In genomic region chr11:33919826-33920225, GRCm38 (mm10) we compare ENCODE assay signal across 25 mouse cellular contexts. TPM values are rescaled to one million over a fixed set of nuclear protein-coding genes. Genes with fewer than 3 reads are reported as not detected.
DNase-seq lines count a peak whose midpoint lies in the region; ATAC-seq and TF ChIP-seq lines count a peak whose summit lies in the region.
"Had no signal": no experiment of that assay in that cellular context is flagged by ENCODE, and none has a peak within 500 bp of the region (broad histone marks: within the 10 kb centered on the region; RNA-seq: fewer than 3 reads in every experiment).

No protein-coding gene starts in this region.

- 24% methylated on average over 7 of the region's 7 CpGs for WGBS in thymus, adult 2 months

- H3K4me3 ChIP-seq in thymus, adult 2 months (ENCODE audit: control insufficient read depth, insufficient read depth, low read length) = no peak overlapping the region
- H3K4me3 ChIP-seq: embryonic facial prominence, embryonic 12.5 days; embryonic facial prominence, embryonic 15.5 days; heart, adult 2 months; heart, embryonic 10.5 days; heart, embryonic 13.5 days; hindbrain, embryonic 12.5 days; hindbrain, embryonic 15.5 days had no signal

- peak; percentile 51 for ATAC-seq in CD4-positive, CD25-positive, alpha-beta regulatory T cell, adult 4 months
- peak; percentile 21; the same call in 1 of the 2 replicates for ATAC-seq in megakaryocyte, adult 5-6 weeks (ENCODE audit: poor library complexity, severe bottlenecking)
- ATAC-seq: forebrain, embryonic 14.5 days; forebrain, postnatal 0 days had no signal

- no peaks in the 10 kb centered on the region for H3K27me3 ChIP-seq in thymus, adult 2 months (ENCODE audit: control insufficient read depth, insufficient read depth, low read length)
- H3K27me3 ChIP-seq: embryonic facial prominence, embryonic 12.5 days; embryonic facial prominence, embryonic 15.5 days; hindbrain, embryonic 12.5 days had no signal

- peak overlapping the region; percentile 18; the same call in 1 of the 2 replicates for H3K27ac ChIP-seq in thymus, adult 2 months (ENCODE audit: control insufficient read depth, insufficient read depth, low read length)
- H3K27ac ChIP-seq: embryonic facial prominence, embryonic 12.5 days; embryonic facial prominence, embryonic 15.5 days; heart, adult 2 months; heart, embryonic 10.5 days; heart, embryonic 13.5 days; hindbrain, embryonic 12.5 days; hindbrain, embryonic 15.5 days had no signal

- no peaks in the 10 kb centered on the region for H3K36me3 ChIP-seq in thymus, adult 2 months (ENCODE audit: control insufficient read depth, insufficient read depth, low read length)
- H3K36me3 ChIP-seq: embryonic facial prominence, embryonic 12.5 days; embryonic facial prominence, embryonic 15.5 days; heart, embryonic 10.5 days; heart, embryonic 13.5 days; hindbrain, embryonic 12.5 days; hindbrain, embryonic 15.5 days had no signal

- H3K4me1 ChIP-seq in thymus, adult 2 months (replicated peaks; ENCODE audit: control insufficient read depth, insufficient read depth, low read length) = peaks cover 5% of the 10 kb centered on the region
- H3K4me1 ChIP-seq: embryonic facial prominence, embryonic 12.5 days; embryonic facial prominence, embryonic 15.5 days; heart, embryonic 13.5 days; hindbrain, embryonic 12.5 days; hindbrain, embryonic 15.5 days had no signal

- TF ChIP-seq POLR2A in thymus, adult 2 months (IDR thresholded peaks at IDR 0.05; ENCODE audit: control insufficient read depth, extremely low read depth, insufficient read depth, low read length, poor library complexity) = no peak

- DNase-seq in thymus, adult 2 months = no peak
- DNase-seq in thymus, adult 18-20 months = no peak
- DNase-seq in CD4-positive helper T cell, adult 2 months (ENCODE audit: low read depth, low spot score) = peak; percentile 34
- no peak for DNase-seq in frontal cortex, postnatal 14 days (ENCODE audit: low spot score in 2 of 2)
- no peak for DNase-seq in cerebellum, adult 11-12 months
- DNase-seq in right cerebral cortex, postnatal 14 days = no peak
- DNase-seq: adrenal gland, postnatal 10 days; adrenal gland, postnatal 36 days; cerebellum, adult 2 months; cerebellum, adult 9-11 months; cerebellum, postnatal 25 days; forebrain, postnatal 0 days; gastrocnemius, postnatal 25 days; heart, adult 2 months had no signal

- TF ChIP-seq CTCF in thymus, adult 2 months (IDR thresholded peaks at IDR 0.05; ENCODE audit: borderline replicate concordance, control insufficient read depth, extremely low read depth, insufficient read depth, low read length, poor library complexity) = no peak

RNA-seq across cellular contexts. Expression of gene Kcnmb1, which starts 43.0 kb away (rescaled TPM):
- 0.45 and 0.50 TPM in 2 replicates for polyA plus RNA-seq in thymus, adult 2 months (2012; rRNA removed)
- polyA plus RNA-seq in CD4-positive, CD25-positive, alpha-beta regulatory T cell, adult 4 months (2017; shearing (Covaris generic)) = 1 to 10 TPM in 1 of 2 experiments, under 1 TPM in 1; 0.79 to 1.0 TPM
- not detected in 2 replicates for total RNA-seq in megakaryocyte, adult 5-6 weeks (2015)
- total RNA-seq in megakaryocyte, adult 5-6 weeks (2017) = not detected in 2 replicates
- total RNA-seq: common myeloid progenitor, adult 5-6 weeks; hematopoietic stem cell, adult 5-6 weeks had no signal
